Mouse (Mus musculus): ENCODE data around the gene Fan1. TPM values are rescaled to one million over a fixed set of nuclear protein-coding genes. Genes with fewer than 3 reads are reported as not detected.

The Fan1 gene
- total RNA-seq (2014; fragmentation: Nextera tagmentation) = 6.3 and 6.9 TPM in 2 replicates
- total RNA-seq (2017) = 6.3 and 9.0 TPM in 2 replicates

- ATAC-seq (replicated peaks; ENCODE audit: low FRiP score, low TSS enrichment, poor library complexity, severe bottlenecking) = peak; percentile 98
Measured at GRCm38 (mm10) chr7:64373830-64374562, at the start of gene Fan1. TSS of gene Fan1 (minus strand) at chr7:64374095.

DNA sequence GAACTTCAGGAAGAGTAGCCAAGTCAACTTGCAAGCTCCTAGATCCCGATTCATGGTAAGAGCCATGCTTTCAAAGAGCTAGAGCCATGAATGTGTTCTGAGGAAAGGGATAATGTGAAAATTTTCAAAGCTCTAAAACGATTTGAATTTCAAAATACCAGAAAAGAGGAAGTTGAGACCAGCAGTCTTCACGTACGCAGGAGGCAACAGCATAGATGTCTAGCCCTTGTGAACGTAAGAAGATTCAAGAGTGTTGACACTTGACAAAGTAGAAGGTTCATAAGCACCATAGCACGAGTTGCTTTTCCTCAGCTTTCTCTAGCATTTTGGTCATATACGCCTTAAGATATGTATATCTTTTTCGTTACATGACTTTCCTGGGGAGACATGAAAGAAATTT is 30.1 kb upstream of the Fan1 start:
- ATAC-seq (replicated peaks; ENCODE audit: low FRiP score, low TSS enrichment, poor library complexity, severe bottlenecking) = no peak

DNA sequence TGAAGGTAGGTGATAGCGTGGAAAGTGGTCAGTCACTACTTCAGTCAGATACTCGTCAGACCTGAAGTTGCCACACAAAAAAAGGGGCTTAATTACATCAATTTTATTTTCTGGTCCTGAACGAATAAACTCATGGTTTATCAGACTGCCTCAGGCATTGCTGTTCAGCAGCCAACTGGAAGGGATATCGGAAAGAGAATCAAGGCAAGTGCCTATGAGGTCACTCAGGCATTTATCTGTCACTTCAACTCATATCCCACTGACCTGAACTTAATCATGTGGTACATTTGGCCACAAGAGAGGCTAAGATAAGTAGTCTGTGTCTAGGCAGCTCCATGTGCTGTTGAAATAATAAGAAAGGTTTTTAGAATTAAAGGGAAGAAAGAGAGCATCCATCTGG is 28.6 kb upstream of the Fan1 start:
- peak; percentile 80 for ATAC-seq (replicated peaks; ENCODE audit: low FRiP score, low TSS enrichment, poor library complexity, severe bottlenecking)

GRCm38 (mm10) chr7:64400725-64401124 is 26.8 kb upstream of the Fan1 start:
- no peak for ATAC-seq (replicated peaks; ENCODE audit: low FRiP score, low TSS enrichment, poor library complexity, severe bottlenecking)

GRCm38 (mm10) chr7:64392819-64393151 is 18.9 kb upstream of the Fan1 start:
- ATAC-seq (replicated peaks; ENCODE audit: low FRiP score, low TSS enrichment, poor library complexity, severe bottlenecking) = no peak

DNA sequence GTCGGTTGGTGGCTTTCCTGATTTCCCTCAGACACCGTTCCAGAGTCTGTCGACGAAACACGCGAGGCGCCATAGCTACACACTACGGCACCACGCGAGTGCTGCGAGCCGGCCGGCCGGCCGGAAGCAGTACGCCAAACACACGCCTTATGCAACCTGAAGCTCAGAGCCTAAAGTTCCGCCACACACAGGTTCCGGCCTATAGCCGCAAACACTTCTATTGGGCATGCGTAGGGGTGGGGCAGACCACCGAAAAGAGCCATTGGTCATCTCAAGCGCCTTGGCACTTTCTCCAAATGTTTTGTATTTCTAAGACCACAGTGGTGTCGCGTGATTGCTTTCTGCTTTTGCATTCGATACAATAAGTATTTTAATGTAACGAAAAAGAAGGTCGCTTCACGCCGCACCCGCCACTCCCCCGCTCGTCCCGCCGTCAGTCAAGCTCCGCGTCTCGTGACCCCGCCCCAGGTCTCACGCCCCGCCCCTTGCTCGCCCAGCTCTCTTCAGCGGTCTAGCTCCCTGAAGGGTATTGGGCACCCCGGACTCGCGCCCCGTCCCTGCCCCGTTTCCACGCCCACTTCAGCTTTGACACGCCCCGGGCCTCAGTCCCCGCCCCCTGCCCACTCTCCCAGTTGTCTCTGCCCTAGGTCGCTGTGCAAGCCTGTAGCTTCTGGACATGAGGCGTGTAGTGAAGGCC is 18.4 kb upstream of the Fan1 start, which contains the start of the genes Mphosph10 and Mcee:
Gene Mphosph10, minus strand, starts transcription at position 147 of the 697 bp plus-strand sequence.
Gene Mcee, plus strand, starts transcription at position 486 of the 697 bp plus-strand sequence.
- peak; percentile 98 for ATAC-seq (replicated peaks; ENCODE audit: low FRiP score, low TSS enrichment, poor library complexity, severe bottlenecking)

DNA sequence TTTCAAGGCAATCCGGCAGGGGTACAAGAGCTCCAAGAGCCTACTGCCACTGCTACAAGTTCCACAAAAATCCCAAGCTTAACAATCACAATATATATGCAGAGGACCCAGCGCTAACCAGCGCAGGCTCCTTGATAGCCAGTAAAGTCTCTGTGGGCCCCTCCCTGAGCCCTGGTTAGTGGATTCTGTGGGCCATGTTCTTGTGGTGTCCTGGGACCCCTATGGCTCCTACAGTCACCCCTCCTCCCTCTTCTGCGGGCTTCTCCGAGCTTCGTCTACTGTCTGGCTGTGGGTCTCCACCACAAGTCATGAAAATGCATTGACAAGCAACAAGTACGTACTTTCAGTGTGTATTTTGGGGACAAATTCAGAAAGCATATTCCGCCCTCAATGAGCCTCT is 17.6 kb upstream of the Fan1 start:
- peak; percentile 51 for ATAC-seq (replicated peaks; ENCODE audit: low FRiP score, low TSS enrichment, poor library complexity, severe bottlenecking)

GRCm38 (mm10) chr7:64373147-64373829 is 607 bp downstream of the Fan1 start:
- 0 out of 2 replicates have a peak, but pooled peaks have one; percentile 18 for ATAC-seq (replicated peaks; ENCODE audit: low FRiP score, low TSS enrichment, poor library complexity, severe bottlenecking)

DNA sequence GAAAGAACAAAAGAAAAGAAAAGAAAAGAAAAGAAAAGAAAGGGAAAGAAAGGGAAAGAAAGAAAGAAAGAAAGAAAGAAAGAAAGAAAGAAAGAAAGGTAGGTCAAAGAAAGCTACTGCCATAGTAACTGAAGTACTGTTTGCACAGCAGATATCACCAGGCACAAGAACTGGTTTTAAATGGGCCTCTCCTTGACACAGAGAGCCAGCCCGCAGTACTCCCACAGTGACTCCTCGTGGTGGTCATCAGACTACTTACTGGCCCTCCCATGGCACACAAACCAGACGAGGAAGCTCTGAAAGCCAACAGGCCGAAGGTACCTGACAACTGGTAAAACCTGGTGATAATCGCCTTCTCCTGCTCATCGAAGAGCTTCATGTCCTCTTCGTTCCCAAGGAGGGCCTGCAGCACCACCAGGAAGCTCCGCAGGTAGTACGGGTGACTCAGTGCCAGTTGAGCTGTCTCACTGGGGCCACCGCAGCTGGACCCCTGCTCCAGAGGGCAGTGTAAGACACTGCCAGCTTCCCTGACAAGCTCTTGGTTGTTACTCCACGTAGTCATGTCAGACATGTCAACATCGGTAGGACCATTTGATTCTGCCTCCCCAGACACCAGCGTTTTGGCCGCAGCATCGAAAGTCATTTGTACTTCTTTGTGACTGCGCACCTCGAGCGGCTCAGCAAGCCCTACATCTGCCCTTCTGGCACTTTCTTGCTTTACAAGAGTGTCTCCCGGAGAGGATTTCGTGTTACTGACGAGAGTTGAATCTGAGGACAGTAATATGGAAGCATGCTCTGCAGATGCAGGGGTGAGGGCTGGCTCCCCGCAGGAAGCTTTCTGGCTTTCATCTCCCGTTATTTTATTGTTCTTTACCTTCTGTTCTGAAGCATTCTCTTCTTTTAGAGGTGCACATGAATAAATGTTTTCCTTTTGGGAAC is 1.7 kb downstream of the Fan1 start:
- no peak for ATAC-seq (replicated peaks; ENCODE audit: low FRiP score, low TSS enrichment, poor library complexity, severe bottlenecking)

DNA sequence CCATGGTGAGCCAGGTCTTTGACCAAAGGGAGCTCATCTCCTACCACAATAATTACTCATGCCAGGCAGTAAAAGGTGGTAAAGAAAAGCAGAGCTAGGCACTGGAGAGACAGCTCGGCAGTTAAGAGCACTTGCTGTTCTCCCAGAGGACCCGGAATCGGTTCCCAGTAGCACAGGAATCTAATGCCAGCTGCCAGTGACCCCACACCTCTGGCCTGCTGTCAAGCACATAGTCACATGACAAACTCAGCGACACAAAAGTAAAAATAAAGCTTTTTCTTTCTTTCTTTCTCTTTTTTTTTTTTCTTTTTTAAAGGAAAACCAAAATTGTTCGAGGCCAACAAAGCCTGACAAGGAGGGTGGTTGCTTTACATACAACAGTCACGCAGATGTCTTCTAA is 4.1 kb downstream of the Fan1 start:
- no peak for ATAC-seq (replicated peaks; ENCODE audit: low FRiP score, low TSS enrichment, poor library complexity, severe bottlenecking)

GRCm38 (mm10) chr7:64365863-64366262 is 8.0 kb downstream of the Fan1 start:
- ATAC-seq (replicated peaks; ENCODE audit: low FRiP score, low TSS enrichment, poor library complexity, severe bottlenecking) = no peak

- ATAC-seq (replicated peaks; ENCODE audit: low FRiP score, low TSS enrichment, poor library complexity, severe bottlenecking) = no peak
Measured at GRCm38 (mm10) chr7:64360586-64360945, 13.3 kb downstream of the Fan1 start.

DNA sequence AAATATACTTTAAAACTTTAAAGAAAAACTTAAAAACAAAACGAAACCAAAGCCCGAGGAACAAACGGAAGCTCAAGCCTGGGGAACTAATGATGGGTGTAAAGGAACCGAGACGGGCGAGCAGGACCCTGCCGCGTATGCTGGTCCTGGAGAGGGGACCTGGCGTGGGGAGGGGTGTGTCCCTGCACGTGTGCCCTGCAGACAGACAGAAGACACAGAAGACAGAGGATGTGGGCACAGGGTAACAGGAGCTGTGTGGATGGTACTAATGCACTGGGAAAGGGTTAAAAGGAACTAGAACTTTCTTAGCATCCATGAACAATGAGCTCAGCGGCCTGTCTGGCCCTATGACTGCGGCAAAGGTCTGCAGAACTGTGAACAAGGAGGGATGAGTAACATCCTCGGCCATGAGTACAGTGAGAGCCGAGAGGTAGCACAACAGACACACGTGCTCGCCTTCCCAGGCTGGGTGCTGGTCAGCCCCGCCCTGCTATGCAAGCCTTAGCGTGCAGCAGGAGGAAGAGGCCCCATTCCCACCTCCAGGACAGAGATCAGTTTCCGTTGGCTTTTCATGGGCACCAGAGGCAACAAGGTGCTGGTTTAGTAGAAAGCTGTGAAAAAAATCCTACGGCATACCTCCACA is 13.8 kb downstream of the Fan1 start:
- no peak for ATAC-seq (replicated peaks; ENCODE audit: low FRiP score, low TSS enrichment, poor library complexity, severe bottlenecking)

- ATAC-seq (replicated peaks; ENCODE audit: low FRiP score, low TSS enrichment, poor library complexity, severe bottlenecking) = no peak
Measured at GRCm38 (mm10) chr7:64358666-64359065, 15.2 kb downstream of the Fan1 start.

- ATAC-seq (replicated peaks; ENCODE audit: low FRiP score, low TSS enrichment, poor library complexity, severe bottlenecking) = no peak
Measured at GRCm38 (mm10) chr7:64357405-64357804, 16.5 kb downstream of the Fan1 start.

DNA sequence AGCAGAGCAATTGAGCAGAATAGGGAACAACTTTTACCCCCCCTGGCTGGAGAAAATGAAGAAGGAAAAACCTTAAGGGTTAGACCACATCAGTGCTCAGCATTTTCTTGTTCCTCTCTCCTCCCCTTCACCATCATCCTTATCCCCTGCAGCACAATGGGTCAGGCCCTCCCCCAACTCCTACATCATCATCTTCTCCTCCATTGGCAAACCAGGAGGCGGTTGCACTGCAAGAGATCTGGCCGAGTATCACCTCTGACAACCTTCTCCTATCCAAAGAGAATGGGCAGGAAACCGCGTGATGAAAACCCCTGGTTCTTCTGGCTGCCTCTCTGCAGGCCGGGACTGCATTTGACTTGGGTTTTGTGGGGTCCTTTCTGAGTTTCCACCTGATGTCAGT is 17.2 kb downstream of the Fan1 start:
- ATAC-seq (replicated peaks; ENCODE audit: low FRiP score, low TSS enrichment, poor library complexity, severe bottlenecking) = no peak

GRCm38 (mm10) chr7:64354206-64354605 is 19.7 kb downstream of the Fan1 start:
- no peak for ATAC-seq (replicated peaks; ENCODE audit: low FRiP score, low TSS enrichment, poor library complexity, severe bottlenecking)

DNA sequence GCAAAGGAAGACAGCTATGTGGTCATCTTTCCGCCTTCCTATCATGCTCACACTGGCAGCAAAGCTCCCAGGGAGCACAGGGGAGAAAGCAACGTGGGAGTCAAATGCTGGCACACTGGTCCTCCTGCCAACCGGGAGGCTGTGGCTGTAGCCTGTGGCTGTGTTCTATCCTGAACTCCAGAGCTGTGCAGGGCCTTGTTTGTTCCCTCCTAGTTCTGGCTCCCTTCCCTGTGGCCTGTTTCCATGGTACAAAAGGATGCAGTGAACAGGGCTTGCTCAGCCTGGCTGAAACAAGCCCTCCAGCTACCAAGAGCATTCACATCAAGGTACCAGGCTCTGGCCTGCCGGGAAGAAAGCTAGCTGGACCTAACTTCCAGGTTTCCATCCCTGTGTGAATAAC is 22.8 kb downstream of the Fan1 start:
- no peak for ATAC-seq (replicated peaks; ENCODE audit: low FRiP score, low TSS enrichment, poor library complexity, severe bottlenecking)

Data from megakaryocyte-erythroid progenitor cell, adult 5-6 weeks (primary cell).